Mouse (Mus musculus) cerebellum, adult 8-10 months (tissue): ENCODE measurements around the gene Cryl1.

Experiments
- DNase-seq: peaks from one replicate; pipeline ENCODE4 v3.0.0; 2022

The Cryl1 gene

GRCm38 (mm10) chr14:57398065-57398757, at the start of gene Cryl1:
TSS of gene Cryl1 (minus strand) at chr14:57398529.
- peak; percentile 94 for DNase-seq

GRCm38 (mm10) chr14:57430451-57430850, 32.1 kb upstream of the Cryl1 start:
- DNase-seq: no peak

- no peak for DNase-seq
Observed at GRCm38 (mm10) chr14:57424212-57424561, 25.9 kb upstream of the Cryl1 start.

- peak; percentile 90 for DNase-seq
Observed at GRCm38 (mm10) chr14:57423432-57424211, 25.3 kb upstream of the Cryl1 start, which contains the start of gene Ift88. TSS of gene Ift88 (plus strand) at chr14:57424062.

- DNase-seq: no peak
Observed at GRCm38 (mm10) chr14:57417187-57417586, 18.9 kb upstream of the Cryl1 start.

- DNase-seq: no peak
Observed at GRCm38 (mm10) chr14:57412166-57412565, 13.8 kb upstream of the Cryl1 start.

GRCm38 (mm10) chr14:57409106-57409505, 10.8 kb upstream of the Cryl1 start:
- DNase-seq: no peak

GRCm38 (mm10) chr14:57408100-57408499, 9.8 kb upstream of the Cryl1 start:
- DNase-seq: no peak

- no peak for DNase-seq
Observed at GRCm38 (mm10) chr14:57407039-57407987, 9.0 kb upstream of the Cryl1 start.

- DNase-seq: no peak
Observed at GRCm38 (mm10) chr14:57402815-57403214, 4.5 kb upstream of the Cryl1 start.

GRCm38 (mm10) chr14:57398813-57399427, 591 bp upstream of the Cryl1 start:
- no peak for DNase-seq

GRCm38 (mm10) chr14:57397221-57397620, 1.1 kb downstream of the Cryl1 start:
- DNase-seq: no peak

GRCm38 (mm10) chr14:57395470-57395869, 2.9 kb downstream of the Cryl1 start:
- DNase-seq: no peak

GRCm38 (mm10) chr14:57392278-57392677, 6.1 kb downstream of the Cryl1 start:
- no peak for DNase-seq

GRCm38 (mm10) chr14:57391621-57392020, 6.7 kb downstream of the Cryl1 start:
- no peak for DNase-seq

GRCm38 (mm10) chr14:57386758-57387561, 11.4 kb downstream of the Cryl1 start:
- DNase-seq: no peak

- no peak for DNase-seq
Observed at GRCm38 (mm10) chr14:57385667-57386066, 12.7 kb downstream of the Cryl1 start.

- no peak for DNase-seq
Observed at GRCm38 (mm10) chr14:57377531-57377930, 20.8 kb downstream of the Cryl1 start.

GRCm38 (mm10) chr14:57376956-57377355, 21.4 kb downstream of the Cryl1 start:
- DNase-seq: no peak

GRCm38 (mm10) chr14:57376016-57376415, 22.3 kb downstream of the Cryl1 start:
- no peak for DNase-seq

GRCm38 (mm10) chr14:57375205-57375604, 23.1 kb downstream of the Cryl1 start:
- DNase-seq: no peak
